Mouse (Mus musculus) forebrain, embryonic 16.5 days (tissue): ENCODE data around the gene Hspa12a. TPM values are rescaled to one million over a fixed set of nuclear protein-coding genes. Genes with fewer than 3 reads are reported as not detected.

Experiments used
- ATAC-seq: fragments of 200-750 bp; cut with Nextera tagmentation; 2 replicates; pipeline ENCODE4 v1.8.0; 2017; ENCODE audit warnings: mild to moderate bottlenecking, moderate library complexity
- H3K27ac ChIP-seq: fragments of 300-500 bp; sonication (generic); 2 replicates; pipeline ENCODE4 v1.5.1; 2014; ENCODE audit warnings: low read length, control low read depth
- H3K27me3 ChIP-seq: fragments of 300-500 bp; sonication (generic); replicated peaks from 2 replicates; pipeline ENCODE4 v1.6.1; 2014; ENCODE audit warnings: low read length; ENCODE audit not compliant: control insufficient read depth, insufficient read depth
- H3K36me3 ChIP-seq: fragments of 300-500 bp; sonication (generic); 2 replicates; pipeline ENCODE4 v1.6.1; 2014; ENCODE audit not compliant: control insufficient read depth, insufficient read depth
- H3K4me1 ChIP-seq: fragments of 300-500 bp; sonication (generic); replicated peaks from 2 replicates; pipeline ENCODE4 v1.6.1; 2014; ENCODE audit warnings: low read length; ENCODE audit not compliant: control insufficient read depth, insufficient read depth
- H3K4me2 ChIP-seq: fragments of 300-500 bp; sonication (generic); 2 replicates; pipeline ENCODE4 v1.6.1; 2014; ENCODE audit warnings: mild to moderate bottlenecking, low read length, control low read depth
- H3K4me3 ChIP-seq: fragments of 300-500 bp; sonication (generic); replicated peaks from 2 replicates; pipeline ENCODE4 v1.5.1; 2014; ENCODE audit warnings: mild to moderate bottlenecking, low read length, control low read depth
- H3K9ac ChIP-seq: fragments of 300-500 bp; sonication (generic); replicated peaks from 2 replicates; pipeline ENCODE4 v1.6.1; 2014; ENCODE audit warnings: low read depth, low read length, control low read depth
- H3K9me3 ChIP-seq: fragments of 300-500 bp; sonication (generic); 2 replicates; pipeline ENCODE4 v1.6.1; 2016; ENCODE audit warnings: low read length; ENCODE audit not compliant: control insufficient read depth
- WGBS: fragments of 180-500 bp; shearing (Covaris S2); extraction: QIAGEN DNeasy Blood & Tissue Kit; methylation state at CpG from one replicate; pipeline ENCODE4 v1.1.7; 2014; 5-methylcytosine and 5-hydroxymethylcytosine counted together
- polyA plus RNA-seq: library from polyadenylated mRNA; unstranded; fragments of >200 nt; fragmentation: Nextera tagmentation; extraction: Ambion mirVana; gene quantifications from 2 replicates; pipeline ENCODE4 v1.2.1, GENCODE M21; 2015

Hspa12a gene
- 67.5 and 69.7 TPM in 2 replicates for polyA plus RNA-seq

DNA sequence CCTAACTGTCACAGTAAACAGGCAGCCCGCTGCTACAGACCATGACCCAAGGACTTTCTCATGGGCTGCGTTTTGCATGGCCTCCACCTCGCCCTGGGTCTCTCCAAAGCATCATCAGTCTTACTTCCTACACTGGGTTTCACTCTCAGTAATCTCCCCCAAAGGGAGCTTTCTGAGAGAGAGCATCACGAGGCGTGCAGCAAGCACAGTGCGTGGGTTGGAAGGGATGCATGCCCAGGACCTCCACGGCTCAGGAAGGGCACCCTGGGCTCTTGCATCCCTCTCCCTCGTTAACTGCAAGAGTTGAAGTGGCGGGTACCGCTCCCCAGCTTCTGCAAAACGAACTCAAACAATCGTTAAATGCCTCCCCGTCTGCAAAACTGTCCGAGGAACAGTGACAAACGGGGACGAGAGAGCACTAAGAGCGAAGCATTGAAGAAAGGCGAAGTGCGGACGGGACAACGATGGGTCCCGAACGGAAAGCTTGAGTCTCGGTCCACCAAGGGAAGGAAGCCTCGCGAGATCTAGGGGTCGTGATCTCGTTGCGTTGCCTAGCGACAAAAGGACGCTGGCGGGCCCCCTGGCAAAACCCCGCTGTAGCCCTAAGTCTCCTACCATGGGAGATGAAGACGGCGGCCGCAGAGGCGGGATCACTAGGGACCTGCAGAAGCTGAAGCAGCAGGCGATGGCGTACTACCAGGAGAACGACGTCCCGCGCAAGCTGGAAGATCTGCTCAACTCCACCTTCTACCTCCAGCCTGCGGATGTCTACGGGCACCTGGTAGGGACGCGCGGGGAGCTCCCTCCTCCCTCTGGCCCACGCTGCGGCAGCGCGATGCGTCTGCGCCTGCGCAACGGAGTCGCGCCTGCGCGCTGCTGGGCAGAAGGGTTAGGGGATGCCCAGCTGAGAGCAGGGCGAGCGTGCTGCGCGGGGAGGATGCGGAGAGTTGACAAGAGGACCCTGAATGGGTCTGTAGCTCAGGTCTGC lies at the start of gene Hspa12a, which contains the start of gene Eno4:
Hspa12a (minus strand) TSS at position 814 of the 988 bp plus-strand sequence.
Eno4 (plus strand) TSS at position 585 of the 988 bp plus-strand sequence.
- Histone ChIP-seq H3K4me3 (peak within 1 kb of the TSS; percentile 71), H3K4me2 (peak within 1 kb of the TSS; percentile 85), H3K36me3 (no peaks in the 10 kb centered on the region), H3K27me3 (peaks cover 8% of the 10 kb centered on the region), H3K27ac (peak within 1 kb of the TSS; percentile 60), H3K9me3 (no peaks in the 10 kb centered on the region), H3K9ac (peak within 1 kb of the TSS; percentile 62), H3K4me1 (peaks cover 13% of the 10 kb centered on the region)
- WGBS = under 1% methylated on average over 65 of the region's 65 CpGs
- peak; percentile 98 for ATAC-seq

DNA sequence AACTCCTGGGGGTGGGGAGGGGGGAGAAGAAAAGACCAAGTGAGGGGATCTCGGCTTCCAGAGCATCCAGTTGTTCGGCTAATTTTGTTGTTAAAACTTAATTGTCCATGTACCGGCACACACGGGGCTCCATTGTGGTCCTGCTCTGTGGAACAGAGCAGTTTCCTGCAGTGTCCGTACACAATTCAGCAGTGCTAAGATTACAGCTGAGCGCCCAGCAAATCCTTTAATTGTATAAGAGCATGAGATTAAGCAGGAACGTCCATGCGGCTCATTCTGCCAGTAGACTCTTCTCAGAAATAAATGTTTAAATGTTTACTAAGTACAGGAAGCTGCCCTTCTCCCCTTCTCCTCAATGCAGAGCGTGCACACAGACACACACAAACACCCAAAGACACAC lies 38.1 kb upstream of the Hspa12a start:
- peaks cover 8% of the 10 kb centered on the region for H3K27me3 ChIP-seq
- no peak overlapping the region for H3K4me2 ChIP-seq
- 6% methylated on average over 9 of the region's 9 CpGs for WGBS
- no peak overlapping the region for H3K9ac ChIP-seq
- H3K36me3 ChIP-seq = peaks cover 3% of the 10 kb centered on the region; the same call in 1 of the 2 replicates
- no peak overlapping the region for H3K27ac ChIP-seq
- no peaks in the 10 kb centered on the region for H3K9me3 ChIP-seq
- peaks cover 20% of the 10 kb centered on the region for H3K4me1 ChIP-seq
- H3K4me3 ChIP-seq = no peak overlapping the region
- ATAC-seq = no peak

DNA sequence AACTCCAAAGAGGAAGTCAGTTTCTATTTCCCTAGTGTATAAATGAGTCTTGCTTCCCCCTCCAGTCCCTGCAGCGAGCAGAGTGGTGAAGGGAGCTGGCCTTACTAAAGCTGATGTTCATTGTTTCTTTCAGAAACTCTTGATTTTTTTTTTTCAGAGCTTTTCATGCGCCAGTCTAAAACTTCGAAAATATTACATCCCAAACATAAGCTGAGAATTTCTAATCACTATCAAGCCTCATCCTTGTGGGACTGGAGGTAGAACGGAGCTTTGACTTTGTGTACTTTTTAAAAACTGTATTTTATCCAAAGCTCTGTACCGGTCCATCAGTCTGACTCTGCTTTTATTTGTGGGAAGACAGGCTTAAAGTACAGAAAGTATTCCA lies 36.6 kb upstream of the Hspa12a start:
- Histone ChIP-seq H3K9me3 (no peaks in the 10 kb centered on the region), H3K27me3 (peaks cover 8% of the 10 kb centered on the region), H3K4me1 (peaks cover 20% of the 10 kb centered on the region), H3K9ac (no peak overlapping the region), H3K4me3 (no peak overlapping the region), H3K36me3 (no peaks in the 10 kb centered on the region), H3K4me2 (peak overlapping the region; percentile 36; the same call in 1 of the 2 replicates), H3K27ac (no peak overlapping the region)
- ATAC-seq = no peak
- 14% methylated on average over 5 of the region's 5 CpGs for WGBS

DNA sequence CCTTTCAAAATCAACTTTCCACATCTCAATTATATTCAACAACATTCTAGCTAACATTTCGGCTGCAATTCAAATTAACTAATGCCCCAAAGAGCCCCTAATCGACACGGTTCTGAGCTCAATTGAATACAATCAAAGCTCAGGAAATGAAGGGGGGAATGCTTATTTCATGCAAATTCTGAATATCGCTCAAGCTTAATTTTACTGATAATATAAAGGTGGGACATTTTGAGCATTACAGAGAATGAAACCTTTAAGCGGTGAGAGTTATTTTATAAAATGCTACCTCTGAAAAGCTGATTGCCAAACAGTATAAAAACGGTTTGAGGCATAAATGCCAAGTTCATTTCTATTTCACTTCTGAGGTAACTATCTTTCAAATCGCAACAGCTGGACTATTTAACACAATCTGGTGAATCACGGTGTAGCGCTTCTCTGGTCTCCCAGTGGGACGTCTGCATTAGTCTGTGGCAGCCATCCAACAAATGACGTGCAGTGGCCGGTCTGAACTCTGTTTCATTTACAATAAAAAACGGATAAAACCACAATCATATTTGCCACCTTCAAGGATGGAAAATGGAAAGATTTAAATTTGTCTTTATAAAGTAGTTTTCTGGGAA lies 36.1 kb upstream of the Hspa12a start:
- Histone ChIP-seq H3K4me3 (no peak overlapping the region), H3K9me3 (no peaks in the 10 kb centered on the region), H3K27me3 (peaks cover 8% of the 10 kb centered on the region), H3K27ac (no peak overlapping the region), H3K36me3 (no peaks in the 10 kb centered on the region), H3K4me2 (peak overlapping the region; percentile 36), H3K4me1 (peaks cover 20% of the 10 kb centered on the region), H3K9ac (no peak overlapping the region)
- no peak for ATAC-seq
- 8% methylated on average over 13 of the region's 13 CpGs for WGBS

DNA sequence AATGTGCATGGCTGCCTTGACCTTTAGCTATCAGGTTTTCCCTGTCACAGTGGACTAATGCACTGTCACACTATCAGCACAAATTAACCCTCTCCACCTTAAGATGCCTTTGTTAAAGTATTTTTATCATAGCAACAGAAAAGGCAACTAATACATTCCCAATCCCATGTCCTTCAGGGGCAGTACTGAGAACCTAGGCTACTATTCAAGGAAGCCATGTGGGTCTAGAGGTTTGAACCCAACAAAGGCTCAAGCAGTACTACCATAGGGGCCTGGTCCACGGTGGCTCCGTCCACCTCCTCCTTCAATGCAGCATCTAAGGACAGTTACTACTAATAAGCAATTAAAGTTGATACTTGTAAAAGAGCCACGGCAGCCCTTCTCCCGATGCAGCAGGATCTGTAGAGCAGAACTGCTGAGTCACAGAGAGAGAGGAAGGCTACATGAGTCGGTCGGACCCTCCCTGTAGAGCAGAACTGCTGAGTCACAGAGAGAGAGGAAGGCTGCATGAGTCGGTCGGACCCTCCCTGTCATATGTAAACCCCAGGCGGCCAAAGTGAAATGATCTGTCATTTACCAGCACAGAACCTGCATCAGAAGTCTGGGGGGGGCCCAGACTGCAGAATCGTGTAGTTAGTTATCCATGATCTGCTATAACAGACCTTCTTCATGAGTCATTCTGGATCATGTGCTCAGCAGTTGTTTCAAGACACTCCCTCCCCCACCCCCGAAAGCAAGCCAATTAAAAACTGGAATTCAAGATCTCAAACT lies 35.1 kb upstream of the Hspa12a start:
- no peak overlapping the region for H3K27ac ChIP-seq
- H3K9ac ChIP-seq = no peak overlapping the region
- no peaks in the 10 kb centered on the region for H3K9me3 ChIP-seq
- WGBS = 30% methylated on average over 11 of the region's 11 CpGs
- peaks cover 2% of the 10 kb centered on the region for H3K27me3 ChIP-seq
- no peaks in the 10 kb centered on the region for H3K36me3 ChIP-seq
- ATAC-seq = no peak
- peak overlapping the region; percentile 9; the same call in 1 of the 2 replicates for H3K4me2 ChIP-seq
- peaks cover 20% of the 10 kb centered on the region for H3K4me1 ChIP-seq
- H3K4me3 ChIP-seq = no peak overlapping the region

DNA sequence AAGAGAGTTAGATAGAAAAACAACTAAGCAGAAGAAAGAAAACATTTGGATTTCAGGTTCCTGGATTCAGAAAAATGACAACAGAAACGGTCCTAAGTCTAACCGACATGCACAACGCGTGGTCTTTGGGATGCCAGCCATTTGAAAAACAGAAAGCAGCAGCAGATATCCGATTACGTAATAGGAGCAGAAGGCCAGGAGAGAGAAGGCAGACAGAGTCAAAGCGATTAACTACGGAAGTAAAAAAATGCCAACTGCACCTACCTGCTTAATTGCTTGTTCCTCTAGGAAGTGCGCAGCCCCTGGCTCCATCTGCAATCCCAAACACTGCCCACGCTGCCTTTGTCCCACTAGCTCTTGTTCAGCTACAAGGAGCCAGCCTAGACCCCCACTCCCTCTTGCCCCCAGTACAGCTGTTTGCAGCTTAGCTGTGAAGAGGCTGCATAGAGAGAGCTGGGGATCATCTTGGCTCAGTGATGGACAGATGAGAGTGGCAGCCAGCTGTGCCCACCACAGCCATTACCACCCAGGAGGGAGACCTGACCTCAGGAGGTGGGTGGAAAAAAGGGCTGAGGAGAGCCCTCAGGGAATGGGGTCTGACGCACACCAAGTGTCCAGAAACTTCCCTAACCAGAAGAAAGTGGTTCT lies 31.9 kb upstream of the Hspa12a start:
- no peak overlapping the region for H3K4me3 ChIP-seq
- H3K27me3 ChIP-seq = no peaks in the 10 kb centered on the region; the same call in 1 of the 2 replicates
- H3K4me2 ChIP-seq = no peak overlapping the region
- no peaks in the 10 kb centered on the region for H3K9me3 ChIP-seq
- no peak for ATAC-seq
- 71% methylated on average over 11 of the region's 11 CpGs for WGBS
- no peak overlapping the region for H3K27ac ChIP-seq
- H3K4me1 ChIP-seq = peaks cover 16% of the 10 kb centered on the region
- H3K9ac ChIP-seq = no peak overlapping the region
- 0 out of 2 replicates have a peak, but pooled peaks cover 3% of the 10 kb centered on the region for H3K36me3 ChIP-seq

DNA sequence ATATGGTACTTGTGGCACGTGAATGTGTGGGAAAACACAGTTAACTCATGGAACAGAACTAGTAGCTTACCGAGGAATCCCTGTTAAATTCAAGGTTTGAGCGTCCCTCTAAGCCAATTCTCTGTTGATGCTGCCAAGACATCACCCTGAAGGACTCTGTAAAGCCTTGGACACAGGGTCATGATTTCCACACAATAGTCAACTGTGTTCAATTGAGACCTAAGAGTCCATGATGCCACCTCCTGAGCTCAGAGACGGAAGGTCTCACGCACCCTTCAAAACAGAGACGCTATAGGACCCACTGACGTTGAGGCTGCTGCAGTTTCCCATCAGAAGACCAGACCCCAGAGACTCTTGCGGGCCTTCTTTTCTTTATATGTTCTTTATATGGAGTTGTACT lies 30.7 kb upstream of the Hspa12a start:
- no peaks in the 10 kb centered on the region; the same call in 1 of the 2 replicates for H3K27me3 ChIP-seq
- ATAC-seq = no peak

DNA sequence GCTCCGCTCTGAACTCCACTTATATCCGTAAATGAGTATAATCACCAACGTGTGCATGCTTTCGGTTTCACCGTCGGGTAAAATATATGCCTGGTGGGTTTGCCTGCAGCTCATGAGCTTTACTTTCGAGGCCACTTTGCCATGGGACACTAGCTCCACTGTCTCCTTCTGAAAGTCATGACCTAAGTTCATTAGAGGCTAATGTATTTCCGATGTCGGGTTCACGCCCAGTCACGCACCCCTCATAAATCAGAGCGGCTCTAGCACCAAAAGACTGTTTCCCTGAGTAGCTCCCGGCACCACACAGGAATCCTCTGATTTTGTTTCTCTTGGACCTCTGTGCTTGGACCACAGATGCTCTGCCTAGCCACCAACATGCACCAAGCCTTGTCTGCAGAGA lies 27.4 kb upstream of the Hspa12a start:
- H3K27me3 ChIP-seq = no peaks in the 10 kb centered on the region
- 92% methylated on average over 13 of the region's 13 CpGs for WGBS

More for the DNA sequence above, 30.7 kb upstream of the Hspa12a start:
- Histone ChIP-seq H3K36me3 (0 out of 2 replicates have a peak, but pooled peaks cover 3% of the 10 kb centered on the region), H3K9ac (no peak overlapping the region), H3K4me3 (no peak overlapping the region), H3K27ac (no peak overlapping the region), H3K4me1 (peaks cover 8% of the 10 kb centered on the region), H3K4me2 (no peak overlapping the region), H3K9me3 (no peaks in the 10 kb centered on the region)
- WGBS = 86% methylated on average over 8 of the region's 8 CpGs

More for the DNA sequence above, 27.4 kb upstream of the Hspa12a start:
- no peak for ATAC-seq
- H3K36me3 ChIP-seq = 0 out of 2 replicates have a peak, but pooled peaks cover 3% of the 10 kb centered on the region
- H3K9me3 ChIP-seq = no peaks in the 10 kb centered on the region
- H3K4me2 ChIP-seq = no peak overlapping the region
- H3K27ac ChIP-seq = no peak overlapping the region
- peaks cover 9% of the 10 kb centered on the region; the same call in 1 of the 2 replicates for H3K4me1 ChIP-seq
- no peak overlapping the region for H3K4me3 ChIP-seq
- H3K9ac ChIP-seq = no peak overlapping the region
